Mouse (Mus musculus) cerebral cortex, adult 2 months (tissue): Measurements from ENCODE around the gene Btbd9.

Source experiments
- WGBS: fragments of 180-500 bp; shearing (Covaris S2); methylation state at CpG from one replicate; pipeline ENCODE4 v1.1.7; 2018; 5-methylcytosine and 5-hydroxymethylcytosine counted together

Gene Btbd9

DNA sequence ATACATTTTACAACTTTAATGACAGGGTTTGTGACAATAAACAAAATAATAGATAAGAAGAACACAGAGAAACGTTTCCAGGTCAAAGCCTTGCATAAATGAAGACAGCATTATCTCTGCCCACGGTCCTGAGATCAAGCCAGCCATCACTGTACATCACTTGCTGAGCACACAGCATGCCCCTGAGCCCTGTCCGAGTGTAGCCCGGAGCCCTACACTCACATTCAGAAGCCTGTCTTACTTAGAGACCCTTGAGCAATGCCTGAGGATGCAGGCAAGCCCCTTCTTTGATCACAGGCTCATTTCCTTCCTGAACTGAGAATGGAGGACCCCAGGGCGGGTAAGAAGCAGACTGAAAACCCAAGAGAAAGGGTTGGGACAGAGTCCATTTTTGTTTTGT lies 240.0 kb downstream of the Btbd9 start:
- WGBS: 75% methylated on average over 5 of the region's 5 CpGs

DNA sequence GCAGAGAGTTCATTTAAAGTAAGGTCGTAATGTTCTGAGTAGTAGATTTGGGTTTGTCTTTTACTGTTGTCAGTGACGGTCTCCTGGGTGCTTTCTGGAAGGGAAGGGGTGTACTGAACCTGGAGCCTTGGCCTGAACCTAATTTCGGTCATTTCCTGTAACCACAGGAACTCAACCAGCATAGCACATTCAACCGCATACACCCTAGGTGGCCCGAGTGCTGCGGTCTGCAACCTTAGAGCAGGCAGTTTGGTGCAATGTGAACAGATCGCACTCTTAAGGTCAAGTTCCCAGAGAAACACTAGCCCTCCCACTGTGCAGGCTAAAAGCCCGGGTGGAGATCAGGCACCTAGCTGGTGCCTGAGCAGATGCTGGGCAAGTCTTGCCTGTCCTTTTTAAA lies 240.5 kb downstream of the Btbd9 start:
- 80% methylated on average over 8 of the region's 8 CpGs for WGBS

DNA sequence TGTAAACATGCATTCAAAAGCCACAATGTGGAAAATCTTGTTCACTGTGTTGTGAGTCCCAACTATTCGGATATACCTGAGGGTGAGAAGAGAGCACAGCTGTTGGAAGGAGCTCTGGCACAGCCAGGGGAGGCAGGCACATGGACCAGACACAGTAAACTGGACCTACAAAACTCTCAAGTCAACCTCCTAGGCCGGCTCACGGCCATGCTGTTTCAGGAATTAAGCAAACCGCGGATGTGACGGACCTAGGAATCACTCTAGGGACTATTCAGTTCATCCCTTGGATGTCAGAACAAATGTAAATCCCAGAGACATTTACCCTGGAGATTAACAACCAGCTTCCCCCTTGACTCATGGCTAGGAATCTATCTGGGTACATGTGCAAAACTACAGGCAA lies 242.0 kb downstream of the Btbd9 start:
- WGBS: 96% methylated on average over 6 of the region's 6 CpGs

DNA sequence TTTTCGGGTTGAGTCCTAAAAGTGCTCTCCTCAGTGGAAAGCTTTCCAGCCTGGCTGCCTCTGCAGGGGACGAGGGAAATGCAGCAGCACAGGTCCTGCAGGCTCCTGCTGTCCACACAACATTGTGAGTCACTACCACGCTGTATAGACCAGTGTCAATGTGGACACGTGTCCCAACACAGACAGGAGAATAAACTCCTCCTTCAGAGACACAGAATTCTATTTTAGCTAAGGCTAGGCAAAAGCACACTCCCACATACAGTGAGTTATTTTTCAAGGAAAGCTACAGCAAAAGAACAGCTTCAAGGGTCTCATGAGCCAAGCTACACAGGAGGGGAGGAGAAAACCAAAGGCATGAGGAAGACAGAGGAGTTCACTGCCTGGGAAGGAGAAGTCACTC lies 243.2 kb downstream of the Btbd9 start:
- WGBS: 64% methylated on average over 4 of the region's 4 CpGs

DNA sequence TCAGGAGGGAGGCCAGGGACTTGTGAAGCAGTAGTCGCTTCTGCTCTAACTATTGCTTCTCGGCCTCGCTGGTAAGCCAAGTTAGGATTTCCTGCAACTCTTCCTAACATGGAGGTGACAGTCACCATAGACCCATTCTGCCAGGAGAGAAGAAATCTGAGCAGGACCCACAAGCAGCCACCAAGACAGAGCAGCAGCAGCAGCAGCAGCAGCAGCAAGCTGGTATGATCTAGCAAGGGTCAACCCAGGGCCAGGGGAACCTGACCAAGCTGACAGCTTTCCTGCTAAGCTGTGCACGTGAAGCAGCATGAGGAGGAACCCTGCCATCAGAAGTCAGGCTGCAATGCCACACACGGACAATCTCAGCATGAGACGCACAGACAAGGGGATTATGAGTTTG lies 244.9 kb downstream of the Btbd9 start:
- WGBS: 86% methylated on average over 6 of the region's 6 CpGs

- WGBS: 80% methylated on average over 2 of the region's 2 CpGs
These were observed 246.8 kb downstream of the Btbd9 start for GRCm38 (mm10) chr17:30329531-30329930.

DNA sequence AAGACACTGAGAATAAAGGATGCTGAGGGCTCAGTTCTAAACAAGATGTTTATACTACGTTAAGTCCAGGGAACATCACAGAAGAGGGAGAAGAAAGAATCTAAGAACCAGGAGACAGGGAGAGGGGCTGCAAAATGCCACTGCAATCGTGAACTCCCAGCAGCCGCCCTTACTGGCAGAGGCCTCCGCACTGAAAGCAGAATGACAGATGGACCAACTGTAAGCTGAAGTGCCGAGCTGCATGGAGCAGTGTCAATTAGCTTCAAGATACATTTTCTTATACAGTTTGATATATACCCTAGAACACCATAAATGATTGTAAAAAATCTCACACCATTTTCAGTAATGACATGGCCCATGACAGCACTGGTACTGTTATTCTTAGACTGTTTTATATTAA lies 247.4 kb downstream of the Btbd9 start:
- WGBS: 69% methylated on average over 5 of the region's 5 CpGs

DNA sequence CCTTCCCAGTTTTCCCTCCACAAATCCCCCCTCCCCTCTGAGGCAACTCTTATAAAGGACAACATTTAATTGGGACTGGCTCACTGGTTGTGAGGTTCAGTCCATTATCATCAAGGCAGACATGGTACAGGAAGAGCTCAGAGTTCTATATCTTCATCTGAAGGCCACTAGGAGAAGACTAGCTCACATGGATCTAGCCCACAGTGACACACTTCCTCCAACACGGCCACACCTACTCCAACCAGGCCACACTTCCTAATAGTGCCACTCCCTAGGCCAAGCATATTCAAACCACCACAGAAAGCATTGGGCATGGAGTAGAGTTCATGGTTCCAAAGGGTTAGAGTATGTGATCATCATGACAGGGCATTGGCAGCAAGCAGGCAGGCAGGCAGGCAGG lies 249.4 kb downstream of the Btbd9 start:
- WGBS: 92% methylated on average over 1 of the region's 1 CpGs

- 40% methylated on average over 1 of the region's 1 CpGs for WGBS
These were observed 256.0 kb downstream of the Btbd9 start for GRCm38 (mm10) chr17:30320301-30320700.

DNA sequence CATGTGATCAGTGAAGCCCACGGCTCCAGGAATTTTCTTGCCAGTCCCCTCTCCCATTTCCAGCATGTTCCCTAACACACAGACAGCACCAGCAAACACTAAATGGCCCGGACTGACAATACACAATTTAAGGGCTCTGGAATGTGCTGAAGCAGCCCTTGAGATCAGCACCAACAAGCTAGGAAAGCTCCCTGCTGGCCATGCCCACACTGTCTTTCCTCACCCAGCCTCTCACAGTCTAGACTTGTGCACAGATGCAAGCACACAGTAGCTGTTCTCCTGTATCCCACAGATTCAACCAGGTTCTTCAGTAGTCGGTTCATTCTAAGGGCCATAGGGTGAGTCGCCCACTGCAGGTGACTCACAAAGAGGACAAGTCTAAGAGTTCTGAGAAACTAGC lies 263.6 kb downstream of the Btbd9 start:
- 59% methylated on average over 4 of the region's 4 CpGs for WGBS

DNA sequence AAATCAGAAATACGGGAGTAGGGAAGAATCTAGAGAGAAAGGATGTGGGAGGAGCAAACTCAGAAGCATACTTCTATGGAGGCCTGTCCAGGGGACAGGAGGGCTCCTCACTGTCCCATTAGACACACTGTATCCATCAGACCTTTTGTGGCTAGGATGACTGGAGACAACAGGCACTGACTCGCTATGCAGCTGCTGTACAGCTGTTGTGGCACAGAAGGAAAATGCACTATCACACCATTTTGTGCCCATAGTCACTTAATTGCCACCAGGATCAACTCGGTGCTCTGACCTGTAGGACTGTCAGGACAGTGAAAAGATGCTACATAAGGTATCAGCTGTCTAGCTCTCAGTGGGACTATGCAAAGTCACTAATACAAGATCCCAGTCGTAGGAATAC lies 266.7 kb downstream of the Btbd9 start:
- WGBS: 69% methylated on average over 4 of the region's 4 CpGs

GRCm38 (mm10) chr17:30308889-30309288 lies 267.4 kb downstream of the Btbd9 start:
- 79% methylated on average over 4 of the region's 4 CpGs for WGBS

DNA sequence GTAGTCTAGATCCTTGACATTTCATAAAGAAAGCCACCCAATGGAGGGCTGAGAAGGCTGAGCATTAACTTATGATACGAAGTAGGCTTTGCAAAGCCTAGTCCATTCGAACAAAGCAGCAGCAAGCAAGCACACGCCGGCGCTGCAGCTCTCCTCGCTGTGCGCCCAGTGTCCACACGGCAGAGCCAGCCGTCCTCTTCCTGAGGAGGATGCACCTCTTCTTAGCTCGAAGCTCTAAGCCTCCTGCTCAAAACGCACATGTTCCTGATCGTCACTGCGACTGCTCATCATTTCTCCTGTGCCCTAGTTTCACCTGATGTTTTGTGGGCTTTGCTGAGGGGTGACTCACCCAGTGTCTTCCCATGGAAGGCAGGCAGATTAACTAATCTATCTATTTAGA lies 268.0 kb downstream of the Btbd9 start:
- 78% methylated on average over 13 of the region's 13 CpGs for WGBS

- 82% methylated on average over 10 of the region's 10 CpGs for WGBS
These were observed 269.1 kb downstream of the Btbd9 start for GRCm38 (mm10) chr17:30307168-30307567.

DNA sequence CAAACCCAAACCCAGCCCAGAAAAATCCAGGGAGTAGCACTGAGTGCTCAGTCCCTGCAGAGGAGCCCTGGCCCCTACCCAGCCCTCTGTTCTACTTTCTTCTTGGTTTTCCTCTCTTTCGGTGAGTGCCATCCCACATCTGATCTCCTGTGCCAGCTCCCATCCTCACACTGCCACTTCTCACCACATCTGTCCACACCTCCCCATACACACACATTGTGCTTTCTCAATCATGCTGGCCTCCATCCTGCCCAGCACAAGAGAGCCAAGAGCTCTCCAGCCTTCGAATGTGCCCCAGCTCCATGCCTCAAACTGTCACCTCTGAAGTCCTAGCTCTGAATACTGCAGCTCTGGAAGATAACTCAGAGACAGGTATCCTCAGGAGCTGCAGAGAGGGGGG lies 271.5 kb downstream of the Btbd9 start:
- WGBS: 54% methylated on average over 2 of the region's 2 CpGs

- 77% methylated on average over 2 of the region's 2 CpGs for WGBS
These were observed 274.9 kb downstream of the Btbd9 start for GRCm38 (mm10) chr17:30301338-30301737.

- 98% methylated on average over 8 of the region's 8 CpGs for WGBS
These were observed 278.9 kb downstream of the Btbd9 start for GRCm38 (mm10) chr17:30297432-30297831.

DNA sequence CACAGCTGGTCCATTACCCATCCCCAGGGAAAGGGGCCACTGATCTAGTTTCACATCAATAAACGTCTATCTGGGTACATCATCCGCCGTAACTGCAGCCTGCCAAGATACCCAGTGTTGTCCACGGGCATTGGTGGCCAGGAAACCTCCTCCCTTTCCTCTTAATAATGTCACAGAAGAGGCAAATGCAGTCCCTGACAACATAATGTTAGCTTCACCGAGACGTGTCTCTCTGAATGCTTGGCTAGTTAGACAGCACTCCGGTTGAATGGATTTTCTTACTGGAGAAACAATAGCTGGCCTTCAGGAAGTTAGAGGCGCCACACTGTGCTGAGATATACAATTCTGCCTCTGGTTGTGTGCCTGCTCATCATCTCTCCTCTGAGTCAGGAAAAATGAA lies 280.2 kb downstream of the Btbd9 start:
- WGBS: 63% methylated on average over 8 of the region's 8 CpGs

DNA sequence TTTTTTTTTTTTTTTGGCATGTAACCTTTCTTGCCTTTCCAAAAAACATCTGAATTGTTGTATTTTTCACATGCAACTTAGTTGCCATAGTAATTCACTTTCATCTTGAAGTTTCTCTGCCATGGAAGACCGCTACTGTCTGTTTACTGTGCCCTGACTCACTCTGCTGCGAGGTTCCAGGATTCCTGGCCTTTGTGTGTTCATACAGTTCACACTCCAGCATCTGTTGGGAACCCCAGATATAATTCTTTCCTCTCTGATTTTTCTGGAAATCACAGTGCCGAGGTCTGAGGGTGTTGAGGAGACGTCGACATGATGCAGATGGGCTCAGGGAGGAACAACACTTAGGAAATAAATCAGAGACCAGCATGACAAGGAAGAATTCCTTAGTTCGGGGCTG lies 283.6 kb downstream of the Btbd9 start:
- 55% methylated on average over 6 of the region's 6 CpGs for WGBS

- 97% methylated on average over 2 of the region's 2 CpGs for whole genome bisulfite sequencing
These were observed 290.6 kb downstream of the Btbd9 start for GRCm38 (mm10) chr17:30285641-30286040.

DNA sequence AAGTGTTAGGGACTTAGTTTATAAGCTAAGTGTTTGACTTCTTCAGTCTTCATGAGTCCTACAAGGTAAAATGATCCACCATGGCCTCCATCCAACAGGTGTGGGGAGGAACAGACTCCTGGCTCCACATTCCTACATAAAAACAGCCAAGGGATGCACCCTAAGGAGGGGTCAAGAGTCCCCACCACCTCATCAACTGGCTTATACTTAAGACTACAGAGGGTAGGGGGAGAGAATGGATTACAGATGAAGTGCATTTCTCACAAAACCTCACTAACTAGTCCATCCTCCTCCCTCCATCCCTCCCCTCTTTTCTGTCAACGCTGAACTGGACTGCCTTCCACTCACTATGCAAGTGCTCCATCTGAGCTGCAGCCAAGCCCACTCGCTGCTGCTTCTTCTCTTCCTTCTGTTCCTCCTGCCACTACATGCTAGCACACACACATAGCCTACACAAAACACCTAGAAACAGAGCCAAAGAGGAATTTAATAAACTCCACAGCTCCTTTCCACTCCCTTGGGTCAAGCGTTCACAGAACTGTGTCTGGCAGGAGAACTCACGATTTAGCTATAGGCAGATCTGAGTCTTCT lies 292.7 kb downstream of the Btbd9 start:
- WGBS: 50% methylated on average over 4 of the region's 4 CpGs

DNA sequence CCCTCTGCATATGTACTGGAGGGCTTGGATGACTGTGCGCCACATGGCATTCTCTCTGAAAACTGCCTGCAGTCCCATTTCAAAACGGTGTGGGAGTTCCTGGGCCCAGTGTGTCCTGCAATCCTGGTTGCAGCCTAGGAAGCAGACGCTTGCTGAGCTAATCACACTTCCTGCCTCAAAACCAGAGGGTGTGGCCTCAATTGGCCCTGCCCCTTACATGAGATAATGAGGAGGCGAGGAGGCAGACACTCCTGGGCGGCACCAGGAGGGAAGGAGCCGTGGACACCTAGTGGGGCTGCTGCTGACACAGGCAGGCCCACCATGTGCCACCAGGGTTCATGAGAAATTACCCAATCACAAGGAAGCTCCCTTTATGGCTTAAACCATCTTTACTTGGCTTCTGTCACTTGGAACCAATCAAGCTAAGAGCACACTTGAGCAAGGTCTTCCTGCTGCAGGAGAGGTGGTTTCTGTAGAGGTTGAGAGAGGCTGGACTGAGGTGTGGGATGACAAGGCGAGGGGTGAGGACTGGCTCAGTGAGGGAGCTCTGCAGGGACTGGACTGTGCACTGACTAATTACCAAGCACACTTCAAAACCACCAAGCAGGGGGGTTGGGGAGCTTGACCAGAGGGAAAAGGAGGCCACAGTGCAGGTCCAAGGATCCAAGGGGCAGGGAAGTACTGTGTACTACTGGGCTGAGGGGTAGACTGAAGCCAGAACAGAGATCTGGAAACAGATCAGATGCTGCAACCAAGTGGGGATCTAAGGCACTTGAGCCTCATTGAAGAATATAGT lies 295.8 kb downstream of the Btbd9 start:
- WGBS: 79% methylated on average over 7 of the region's 7 CpGs

- 51% methylated on average over 5 of the region's 5 CpGs for WGBS
These were observed 296.6 kb downstream of the Btbd9 start for GRCm38 (mm10) chr17:30279684-30280083.
